Mouse (Mus musculus) heart, embryonic 12.5 days (tissue): ENCODE data around the gene Cnga1. TPM values are rescaled to one million over a fixed set of nuclear protein-coding genes. Genes with fewer than 3 reads are reported as not detected.

Experiments
- ATAC-seq: fragments of 200-750 bp; cut with Nextera tagmentation; 2 replicates; pipeline ENCODE4 v1.8.0; 2017; ENCODE audit warnings: moderate TSS enrichment, moderate library complexity; ENCODE audit not compliant: insufficient number of reproducible peaks, low FRiP score
- H3K27ac ChIP-seq: fragments of 300-500 bp; sonication (generic); 2 replicates; pipeline ENCODE4 v1.5.1; 2016; ENCODE audit warnings: mild to moderate bottlenecking, moderate library complexity; ENCODE audit not compliant: poor library complexity, severe bottlenecking
- H3K27me3 ChIP-seq: fragments of 300-500 bp; sonication (generic); replicated peaks from 2 replicates; pipeline ENCODE4 v1.6.1; 2016; ENCODE audit warnings: mild to moderate bottlenecking, moderate library complexity
- H3K36me3 ChIP-seq: fragments of 300-500 bp; sonication (generic); 2 replicates; pipeline ENCODE4 v1.6.1; 2016; ENCODE audit warnings: mild to moderate bottlenecking, moderate library complexity
- H3K4me1 ChIP-seq: fragments of 300-500 bp; sonication (generic); replicated peaks from 2 replicates; pipeline ENCODE4 v1.6.1; 2016; ENCODE audit warnings: mild to moderate bottlenecking
- H3K4me2 ChIP-seq: fragments of 300-500 bp; sonication (generic); 2 replicates; pipeline ENCODE4 v1.6.1; 2016; ENCODE audit warnings: mild to moderate bottlenecking, moderate library complexity
- H3K4me3 ChIP-seq: fragments of 300-500 bp; sonication (generic); 2 replicates; pipeline ENCODE4 v1.5.1; 2016; ENCODE audit warnings: mild to moderate bottlenecking
- H3K9ac ChIP-seq: fragments of 300-500 bp; sonication (generic); 2 replicates; pipeline ENCODE4 v1.6.1; 2016; ENCODE audit warnings: mild to moderate bottlenecking, moderate library complexity
- H3K9me3 ChIP-seq: fragments of 300-500 bp; sonication (generic); replicated peaks from 2 replicates; pipeline ENCODE4 v1.6.1; 2016; ENCODE audit warnings: mild to moderate bottlenecking, moderate library complexity
- WGBS: fragments of 180-500 bp; shearing (Covaris S2); methylation state at CpG from one replicate; pipeline ENCODE4 v1.1.7; 2016; 5-methylcytosine and 5-hydroxymethylcytosine counted together
- polyA plus RNA-seq: library from polyadenylated mRNA; unstranded; fragments of >200 nt; fragmentation: Nextera tagmentation; extraction: Ambion mirVana; gene quantifications from 2 replicates; pipeline ENCODE4 v1.2.1, GENCODE M21; 2016

The Cnga1 gene
- polyA plus RNA-seq: not detected in 2 replicates

- 92% methylated on average over 1 of the region's 1 CpGs for WGBS
- no peak for ATAC-seq
- Histone ChIP-seq H3K9me3 (no peaks in the 10 kb centered on the region), H3K9ac (no peak within 1 kb of the TSS), H3K36me3 (no peaks in the 10 kb centered on the region), H3K27me3 (peaks cover 34% of the 10 kb centered on the region), H3K4me2 (no peak within 1 kb of the TSS), H3K4me1 (no peaks in the 10 kb centered on the region), H3K27ac (no peak within 1 kb of the TSS), H3K4me3 (no peak within 1 kb of the TSS)
Observed at GRCm38 (mm10) chr5:72644175-72644574, at the start of gene Cnga1. Cnga1 (minus strand) TSS chr5:72644275.

GRCm38 (mm10) chr5:72690516-72690915, 46.4 kb upstream of the Cnga1 start:
- no peak for ATAC-seq
- Histone ChIP-seq H3K27ac (no peak overlapping the region), H3K9ac (no peak overlapping the region), H3K4me2 (no peak overlapping the region), H3K4me1 (0 out of 2 replicates have a peak, but pooled peaks cover 4% of the 10 kb centered on the region), H3K9me3 (peaks cover 7% of the 10 kb centered on the region; the same call in 1 of the 2 replicates), H3K4me3 (no peak overlapping the region), H3K27me3 (no peaks in the 10 kb centered on the region), H3K36me3 (no peaks in the 10 kb centered on the region)
- WGBS: 89% methylated on average over 5 of the region's 5 CpGs

GRCm38 (mm10) chr5:72689556-72689955, 45.5 kb upstream of the Cnga1 start:
- H3K9ac ChIP-seq: no peak overlapping the region
- ATAC-seq: no peak
- no peak overlapping the region for H3K4me3 ChIP-seq
- no peak overlapping the region for H3K4me2 ChIP-seq
- 86% methylated on average over 7 of the region's 7 CpGs for WGBS
- no peak overlapping the region for H3K27ac ChIP-seq
- H3K9me3 ChIP-seq: peaks cover 7% of the 10 kb centered on the region; the same call in 1 of the 2 replicates
- H3K4me1 ChIP-seq: 0 out of 2 replicates have a peak, but pooled peaks cover 4% of the 10 kb centered on the region
- H3K27me3 ChIP-seq: no peaks in the 10 kb centered on the region
- no peaks in the 10 kb centered on the region for H3K36me3 ChIP-seq

- Histone ChIP-seq H3K9ac (no peak overlapping the region), H3K4me1 (no peaks in the 10 kb centered on the region), H3K9me3 (peaks cover 5% of the 10 kb centered on the region), H3K4me2 (no peak overlapping the region), H3K27me3 (no peaks in the 10 kb centered on the region), H3K36me3 (no peaks in the 10 kb centered on the region), H3K4me3 (no peak overlapping the region), H3K27ac (no peak overlapping the region)
- no peak for ATAC-seq
- 76% methylated on average over 6 of the region's 6 CpGs for WGBS
Observed at GRCm38 (mm10) chr5:72681451-72681850, 37.4 kb upstream of the Cnga1 start.

GRCm38 (mm10) chr5:72674994-72675542, 31.0 kb upstream of the Cnga1 start:
- no peaks in the 10 kb centered on the region for H3K4me1 ChIP-seq
- H3K36me3 ChIP-seq: no peaks in the 10 kb centered on the region
- H3K9ac ChIP-seq: no peak overlapping the region
- WGBS: 82% methylated on average over 9 of the region's 9 CpGs
- H3K4me2 ChIP-seq: no peak overlapping the region
- H3K9me3 ChIP-seq: no peaks in the 10 kb centered on the region
- H3K27ac ChIP-seq: no peak overlapping the region
- no peak overlapping the region for H3K4me3 ChIP-seq
- no peaks in the 10 kb centered on the region for H3K27me3 ChIP-seq
- no peak for ATAC-seq

DNA sequence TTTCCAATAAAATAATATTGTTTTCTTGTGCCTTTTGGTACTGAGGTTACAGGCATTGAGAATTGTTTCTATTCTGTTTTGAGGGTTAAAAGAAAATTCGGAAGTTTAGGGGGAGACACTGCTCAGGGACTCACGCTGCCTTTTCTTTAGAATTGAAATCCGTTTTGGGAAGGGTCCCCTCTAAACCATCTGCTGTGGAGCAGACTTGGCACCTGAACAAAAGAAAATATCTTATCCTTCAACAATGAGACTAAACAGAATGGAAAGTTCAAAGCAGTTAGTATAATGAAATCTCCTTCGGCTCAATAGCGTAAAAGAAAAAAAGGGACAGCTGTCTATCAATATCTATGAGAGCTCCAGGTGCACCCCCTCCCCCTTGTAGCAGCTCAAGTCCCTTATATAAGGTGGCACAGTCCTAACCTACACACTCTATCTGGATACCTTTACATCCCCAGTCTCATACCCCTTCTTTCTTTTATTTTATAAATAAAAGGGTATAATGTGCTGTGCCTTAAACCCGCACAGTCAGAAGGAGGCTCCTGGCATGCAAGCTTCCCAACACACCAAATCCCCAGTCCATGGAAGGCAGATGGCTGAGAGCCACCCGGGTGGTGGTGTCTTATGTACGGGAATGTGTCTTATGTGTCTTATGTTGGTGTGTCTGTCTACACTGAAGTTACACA, 27.1 kb upstream of the Cnga1 start:
- WGBS: 70% methylated on average over 8 of the region's 8 CpGs
- Histone ChIP-seq H3K4me2 (no peak overlapping the region), H3K36me3 (no peaks in the 10 kb centered on the region), H3K27me3 (no peaks in the 10 kb centered on the region), H3K9ac (no peak overlapping the region), H3K4me3 (no peak overlapping the region), H3K9me3 (no peaks in the 10 kb centered on the region), H3K4me1 (no peaks in the 10 kb centered on the region), H3K27ac (no peak overlapping the region)
- no peak for ATAC-seq

GRCm38 (mm10) chr5:72668351-72668750, 24.3 kb upstream of the Cnga1 start:
- Histone ChIP-seq H3K9ac (no peak overlapping the region), H3K9me3 (no peaks in the 10 kb centered on the region), H3K36me3 (no peaks in the 10 kb centered on the region), H3K4me3 (no peak overlapping the region), H3K4me1 (no peaks in the 10 kb centered on the region), H3K27ac (no peak overlapping the region), H3K4me2 (no peak overlapping the region), H3K27me3 (no peaks in the 10 kb centered on the region)
- WGBS: 74% methylated on average over 9 of the region's 9 CpGs
- no peak for ATAC-seq

- Histone ChIP-seq H3K27me3 (no peaks in the 10 kb centered on the region), H3K9me3 (no peaks in the 10 kb centered on the region), H3K27ac (no peak overlapping the region), H3K36me3 (no peaks in the 10 kb centered on the region), H3K4me1 (peaks cover 1% of the 10 kb centered on the region), H3K4me2 (no peak overlapping the region), H3K9ac (no peak overlapping the region), H3K4me3 (no peak overlapping the region)
- 77% methylated on average over 7 of the region's 7 CpGs for WGBS
- ATAC-seq: no peak
Observed at GRCm38 (mm10) chr5:72666428-72666827, 22.4 kb upstream of the Cnga1 start.

- no peaks in the 10 kb centered on the region for H3K36me3 ChIP-seq
- H3K27me3 ChIP-seq: no peaks in the 10 kb centered on the region
- no peak overlapping the region for H3K4me3 ChIP-seq
- peaks cover 7% of the 10 kb centered on the region for H3K4me1 ChIP-seq
- no peak overlapping the region for H3K9ac ChIP-seq
- no peak for ATAC-seq
- no peak overlapping the region for H3K27ac ChIP-seq
- WGBS: 29% methylated on average over 5 of the region's 5 CpGs
- H3K9me3 ChIP-seq: no peaks in the 10 kb centered on the region
- no peak overlapping the region for H3K4me2 ChIP-seq
Observed at GRCm38 (mm10) chr5:72665281-72665680, 21.2 kb upstream of the Cnga1 start.

GRCm38 (mm10) chr5:72664854-72665253, 20.8 kb upstream of the Cnga1 start:
- H3K9me3 ChIP-seq: no peaks in the 10 kb centered on the region
- H3K27ac ChIP-seq: no peak overlapping the region
- no peaks in the 10 kb centered on the region for H3K36me3 ChIP-seq
- H3K9ac ChIP-seq: no peak overlapping the region
- peaks cover 7% of the 10 kb centered on the region for H3K4me1 ChIP-seq
- 45% methylated on average over 3 of the region's 3 CpGs for WGBS
- ATAC-seq: no peak
- H3K4me2 ChIP-seq: no peak overlapping the region
- H3K27me3 ChIP-seq: no peaks in the 10 kb centered on the region
- H3K4me3 ChIP-seq: no peak overlapping the region

GRCm38 (mm10) chr5:72664126-72664525, 20.1 kb upstream of the Cnga1 start:
- Histone ChIP-seq H3K4me3 (no peak overlapping the region), H3K4me1 (peaks cover 7% of the 10 kb centered on the region)

More at GRCm38 (mm10) chr5:72664126-72664525, 20.1 kb upstream of the Cnga1 start:
- WGBS: 86% methylated on average over 5 of the region's 5 CpGs
- no peaks in the 10 kb centered on the region for H3K27me3 ChIP-seq
- H3K9me3 ChIP-seq: no peaks in the 10 kb centered on the region
- H3K9ac ChIP-seq: no peak overlapping the region
- no peaks in the 10 kb centered on the region for H3K36me3 ChIP-seq
- H3K27ac ChIP-seq: no peak overlapping the region
- ATAC-seq: no peak
- H3K4me2 ChIP-seq: no peak overlapping the region
